Comparison of ENCODE assay signal across 20 mouse cellular contexts in the genomic region with DNA sequence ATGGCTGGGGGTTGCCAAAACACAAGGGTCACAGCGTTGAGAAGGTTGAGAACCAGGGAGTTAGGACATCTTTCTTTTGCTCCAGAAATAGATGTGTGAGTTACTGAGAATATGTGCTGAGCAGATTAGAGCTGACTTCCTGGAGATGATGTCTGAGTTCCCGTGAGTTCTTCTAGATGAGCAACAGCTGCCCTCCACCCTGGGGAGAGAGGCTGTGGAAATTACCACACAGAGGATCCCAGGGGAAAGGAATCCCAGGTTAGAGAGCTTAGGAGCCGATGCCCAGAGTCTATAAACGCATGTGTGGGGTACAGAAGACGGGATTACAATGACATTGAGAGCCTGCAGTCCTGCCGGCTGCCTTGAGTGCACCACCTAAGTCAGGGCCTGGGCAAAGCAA. TPM values are rescaled to one million over a fixed set of nuclear protein-coding genes. Genes with fewer than 3 reads are reported as not detected.
DNase-seq lines count a peak whose midpoint lies in the region; ATAC-seq and TF ChIP-seq lines count a peak whose summit lies in the region.
"Had no signal": no experiment of that assay in that cellular context is flagged by ENCODE, and none has a peak within 500 bp of the region (broad histone marks: within the 10 kb centered on the region; RNA-seq: fewer than 3 reads in every experiment).

No protein-coding gene starts in this region.

- intact Hi-C loops in heart, postnatal 36 days (cut with DNase I): no loop called here
- intact Hi-C loops in left cerebral cortex, adult 2 months (cut with DNase I): no loop called here

- H3K27ac ChIP-seq in heart, embryonic 10.5 days: peak overlapping the region; percentile 67
- H3K27ac ChIP-seq in left cerebral cortex, adult 2 months: peak overlapping the region; percentile 87
- peak overlapping the region; percentile 41 for H3K27ac ChIP-seq in heart, embryonic 16.5 days (ENCODE audit: low read length)
- H3K27ac ChIP-seq: hindbrain, embryonic 14.5 days; limb, embryonic 13.5 days; liver, embryonic 15.5 days; midbrain, embryonic 12.5 days had no signal

- TF ChIP-seq CTCF in left cerebral cortex, adult 2 months (IDR thresholded peaks at IDR 0.05): no peak

- H3K36me3 ChIP-seq in heart, embryonic 10.5 days: peaks cover 73% of the 10 kb centered on the region
- H3K36me3 ChIP-seq in heart, embryonic 16.5 days (ENCODE audit: control insufficient read depth, insufficient read depth): peaks cover 37% of the 10 kb centered on the region
- H3K36me3 ChIP-seq: midbrain, embryonic 12.5 days had no signal

- no peak for DNase-seq in heart, embryonic 10.5 days (ENCODE audit: low spot score)
- DNase-seq in heart, postnatal 36 days: no peak
- no peak for DNase-seq in left cerebral cortex, adult 2 months (ENCODE audit: extremely low spot score in 1 of 2, low spot score in 2 of 2)
- no peak for DNase-seq in left cerebral cortex, adult 9 months (ENCODE audit: low spot score in 2 of 2)
- no peak for DNase-seq in right cerebral cortex, adult 2 months (ENCODE audit: low spot score in 2 of 2)
- DNase-seq in adrenal gland, adult 2 months: no peak
- DNase-seq: cerebellum, adult 11 months; cerebellum, postnatal 10 days; kidney, adult 9 months; kidney, postnatal 25 days; layer of hippocampus, adult 9-11 months; spleen, adult 18-20 months; thymus, adult 2 months had no signal

- no peak for ATAC-seq in heart, embryonic 16.5 days (replicated peaks; ENCODE audit: extremely low read depth, insufficient read depth, low FRiP score)
- ATAC-seq: forebrain, embryonic 16.5 days had no signal

- H3K4me1 ChIP-seq in heart, embryonic 10.5 days: peaks cover 86% of the 10 kb centered on the region
- peaks cover 79% of the 10 kb centered on the region for H3K4me1 ChIP-seq in heart, embryonic 16.5 days (ENCODE audit: control insufficient read depth, insufficient read depth, low read length)

- no peak overlapping the region for H3K4me2 ChIP-seq in heart, embryonic 16.5 days (ENCODE audit: low read depth, low read length)
- H3K4me2 ChIP-seq: hindbrain, embryonic 14.5 days; limb, embryonic 13.5 days; liver, embryonic 15.5 days; midbrain, embryonic 12.5 days had no signal

- H3K27me3 ChIP-seq in heart, embryonic 10.5 days (ENCODE audit: insufficient read depth, poor library complexity, severe bottlenecking): no peaks in the 10 kb centered on the region
- no peaks in the 10 kb centered on the region for H3K27me3 ChIP-seq in heart, embryonic 16.5 days (ENCODE audit: control insufficient read depth, insufficient read depth, low read length)
- H3K27me3 ChIP-seq: limb, embryonic 13.5 days; liver, embryonic 15.5 days; midbrain, embryonic 12.5 days had no signal

- H3K4me3 ChIP-seq in heart, embryonic 10.5 days: no peak overlapping the region
- no peak overlapping the region for H3K4me3 ChIP-seq in left cerebral cortex, adult 2 months
- H3K4me3 ChIP-seq in heart, embryonic 16.5 days (ENCODE audit: low read length): no peak overlapping the region
- H3K4me3 ChIP-seq: limb, embryonic 13.5 days; liver, embryonic 15.5 days; midbrain, embryonic 12.5 days had no signal

- no peaks in the 10 kb centered on the region for H3K9me3 ChIP-seq in heart, embryonic 10.5 days
- H3K9me3 ChIP-seq in heart, embryonic 16.5 days (replicated peaks; ENCODE audit: control insufficient read depth, low read length): no peaks in the 10 kb centered on the region
- H3K9me3 ChIP-seq: limb, embryonic 13.5 days; liver, embryonic 15.5 days; midbrain, embryonic 12.5 days had no signal

- H3K9ac ChIP-seq in heart, embryonic 16.5 days (ENCODE audit: low read length): no peak overlapping the region
- H3K9ac ChIP-seq: hindbrain, embryonic 14.5 days; limb, embryonic 13.5 days; liver, embryonic 15.5 days; midbrain, embryonic 12.5 days had no signal

- WGBS in heart, embryonic 10.5 days: 61% methylated on average over 6 of the region's 6 CpGs
- WGBS in heart, embryonic 16.5 days: 42% methylated on average over 6 of the region's 6 CpGs

RNA-seq across cellular contexts. Expression of gene Anxa6, which starts 15.2 kb away (rescaled TPM):
- 255 and 342 TPM in 2 replicates for polyA plus RNA-seq in heart, embryonic 10.5 days (2016; fragmentation: Nextera tagmentation; extraction: Ambion mirVana)
- total RNA-seq in heart, postnatal 36 days (2021): 100 to 1,000 TPM; 234 to 241 TPM
- total RNA-seq in left cerebral cortex, adult 2 months (2021): 10 to 100 TPM; 85.5 to 86.7 TPM
- polyA plus RNA-seq in heart, embryonic 16.5 days (2015; fragmentation: Nextera tagmentation; extraction: Ambion mirVana): 340 and 364 TPM in 2 replicates
- total RNA-seq in adrenal gland, adult 2 months (2021): 100 to 1,000 TPM; 116 to 185 TPM
- polyA plus RNA-seq in adrenal gland, adult 2 months (2012; rRNA removed): 54.6 and 58.7 TPM in 2 replicates

RNA-seq across cellular contexts. Expression of gene Tnip1, which starts 55.3 kb away (rescaled TPM):
- 22.7 and 23.7 TPM in 2 replicates for polyA plus RNA-seq in heart, embryonic 10.5 days (2016; fragmentation: Nextera tagmentation; extraction: Ambion mirVana)
- total RNA-seq in heart, postnatal 36 days (2021): 10 to 100 TPM; 29.2 to 29.4 TPM
- total RNA-seq in left cerebral cortex, adult 2 months (2021): 10 to 100 TPM; 38.3 to 38.4 TPM
- 20.0 and 24.7 TPM in 2 replicates for polyA plus RNA-seq in heart, embryonic 16.5 days (2015; fragmentation: Nextera tagmentation; extraction: Ambion mirVana)
- 10 to 100 TPM; 82.2 to 88.8 TPM for total RNA-seq in adrenal gland, adult 2 months (2021)
- 59.0 and 63.6 TPM in 2 replicates for polyA plus RNA-seq in adrenal gland, adult 2 months (2012; rRNA removed)

RNA-seq across cellular contexts. Expression of gene Ccdc69, which starts 59.9 kb away (rescaled TPM):
- 10.4 and 17.5 TPM in 2 replicates for polyA plus RNA-seq in heart, embryonic 10.5 days (2016; fragmentation: Nextera tagmentation; extraction: Ambion mirVana)
- 1 to 10 TPM; 7.6 to 8.0 TPM for total RNA-seq in heart, postnatal 36 days (2021)
- under 1 TPM in 1 of 2 experiments, not detected in 1; 0.32 TPM for total RNA-seq in left cerebral cortex, adult 2 months (2021)
- polyA plus RNA-seq in heart, embryonic 16.5 days (2015; fragmentation: Nextera tagmentation; extraction: Ambion mirVana): 22.6 and 25.1 TPM in 2 replicates
- total RNA-seq in adrenal gland, adult 2 months (2021): 10 to 100 TPM in 1 of 2 experiments, 1 to 10 TPM in 1; 9.5 to 14.8 TPM
- polyA plus RNA-seq in adrenal gland, adult 2 months (2012; rRNA removed): 1.9 and 2.1 TPM in 2 replicates
- polyA plus RNA-seq: midbrain, embryonic 12.5 days; neural tube, embryonic 14.5 days had no signal

Comparison
In these comparisons a context has a peak if more than half of its experiments do, and no peak if none do; other contexts are left out.
1. RNA of gene Ccdc69, which starts 59.9 kb away (total RNA-seq): 9.5 to 14.8 TPM in adrenal gland, adult 2 months and 7.6 to 8.0 TPM in heart, postnatal 36 days; 0.32 TPM in left cerebral cortex, adult 2 months; every median in the first group is over 4 times any median in the second.
2. Peak in every context shown above with its lines, with median percentiles within 50 percentile points of each other: H3K27ac ChIP-seq.